Mouse (Mus musculus) midbrain, embryonic 14.5 days (tissue): ENCODE results near the gene Pygo2. TPM values are rescaled to one million over a fixed set of nuclear protein-coding genes. Genes with fewer than 3 reads are reported as not detected.
A peak's percentile ranks its signal among the peaks of the same experiment; 100 is the strongest.

Experiments
- ATAC-seq: fragments of 200-750 bp; cut with Nextera tagmentation; 2 replicates; pipeline ENCODE4 v1.8.0; 2017; ENCODE audit warnings: moderate number of reproducible peaks, moderate library complexity; ENCODE audit not compliant: low FRiP score, low TSS enrichment
- DNase-seq: peaks from one replicate; pipeline ENCODE4 v3.0.0-alpha.2; 2015
- H3K27ac ChIP-seq: fragments of 300-500 bp; sonication (generic); replicated peaks from 2 replicates; pipeline ENCODE4 v1.5.1; 2014; ENCODE audit warnings: mild to moderate bottlenecking, low read depth, low read length, moderate library complexity
- H3K27me3 ChIP-seq: fragments of 300-500 bp; sonication (generic); 2 replicates; pipeline ENCODE4 v1.6.1; 2014; ENCODE audit warnings: low read length, control low read depth, mixed read lengths; ENCODE audit not compliant: control insufficient read depth, insufficient read depth
- H3K36me3 ChIP-seq: fragments of 300-500 bp; sonication (generic); 2 replicates; pipeline ENCODE4 v1.6.1; 2014; ENCODE audit warnings: low read length, control low read depth; ENCODE audit not compliant: control insufficient read depth, insufficient read depth
- H3K4me1 ChIP-seq: fragments of 300-500 bp; sonication (generic); 2 replicates; pipeline ENCODE4 v1.6.1; 2014; ENCODE audit warnings: mild to moderate bottlenecking, antibody characterized with exemption, low read length, control low read depth; ENCODE audit not compliant: control insufficient read depth, insufficient read depth
- H3K4me2 ChIP-seq: fragments of 300-500 bp; sonication (generic); 2 replicates; pipeline ENCODE4 v1.6.1; 2014; ENCODE audit warnings: mild to moderate bottlenecking, low read length, moderate library complexity
- H3K4me3 ChIP-seq: fragments of 300-500 bp; sonication (generic); replicated peaks from 2 replicates; pipeline ENCODE4 v1.5.1; 2014; ENCODE audit warnings: low read depth, low read length
- H3K9ac ChIP-seq: fragments of 300-500 bp; sonication (generic); replicated peaks from 2 replicates; pipeline ENCODE4 v1.6.1; 2014; ENCODE audit warnings: mild to moderate bottlenecking, low read length, moderate library complexity
- H3K9me3 ChIP-seq: fragments of 300-500 bp; sonication (generic); 2 replicates; pipeline ENCODE4 v1.6.1; 2016; ENCODE audit warnings: low read length, control low read depth, mixed read lengths; ENCODE audit not compliant: control insufficient read depth
- WGBS: fragments of 180-500 bp; shearing (Covaris S2); extraction: QIAGEN DNeasy Blood & Tissue Kit; methylation state at CpG from one replicate; pipeline ENCODE4 v1.1.7; 2014; 5-methylcytosine and 5-hydroxymethylcytosine counted together
- polyA plus RNA-seq: library from polyadenylated mRNA; unstranded; fragments of >200 nt; fragmentation: Nextera tagmentation; extraction: Ambion mirVana; gene quantifications from 2 replicates; pipeline ENCODE4 v1.2.1, GENCODE M21; 2014

Gene Pygo2
- polyA plus RNA-seq, 1 experiment from 2014 or later, result 50.6 TPM

- peaks cover 7% of the 10 kb centered on the region for H3K36me3 ChIP-seq
- peaks cover 35% of the 10 kb centered on the region for H3K4me1 ChIP-seq
- no peak for ATAC-seq
- H3K4me3 ChIP-seq, result peak overlapping the region; percentile 37; the same call in 1 of the 2 replicates
- peaks cover 15% of the 10 kb centered on the region; the same call in 1 of the 2 replicates for H3K27me3 ChIP-seq
- no peak overlapping the region for H3K27ac ChIP-seq
- H3K9ac ChIP-seq, result no peak overlapping the region
- WGBS, result 0% methylated on average over 4 of the region's 4 CpGs
- no peaks in the 10 kb centered on the region for H3K9me3 ChIP-seq
- no peak for DNase-seq
- peak overlapping the region; percentile 100 for H3K4me2 ChIP-seq
Measured at GRCm38 (mm10) chr3:89396654-89397005, 33.4 kb upstream of the Pygo2 start.

GRCm38 (mm10) chr3:89401329-89401728 lies 28.7 kb upstream of the Pygo2 start:
- H3K27me3 ChIP-seq, result no peaks in the 10 kb centered on the region
- H3K4me2 ChIP-seq, result no peak overlapping the region
- WGBS, result 93% methylated on average over 7 of the region's 7 CpGs
- H3K36me3 ChIP-seq, result peaks cover 44% of the 10 kb centered on the region
- H3K9ac ChIP-seq, result no peak overlapping the region
- DNase-seq (no peak), ATAC-seq (no peak)
- no peaks in the 10 kb centered on the region for H3K9me3 ChIP-seq
- peaks cover under 1% of the 10 kb centered on the region for H3K4me1 ChIP-seq
- no peak overlapping the region for H3K4me3 ChIP-seq
- H3K27ac ChIP-seq, result no peak overlapping the region

DNA sequence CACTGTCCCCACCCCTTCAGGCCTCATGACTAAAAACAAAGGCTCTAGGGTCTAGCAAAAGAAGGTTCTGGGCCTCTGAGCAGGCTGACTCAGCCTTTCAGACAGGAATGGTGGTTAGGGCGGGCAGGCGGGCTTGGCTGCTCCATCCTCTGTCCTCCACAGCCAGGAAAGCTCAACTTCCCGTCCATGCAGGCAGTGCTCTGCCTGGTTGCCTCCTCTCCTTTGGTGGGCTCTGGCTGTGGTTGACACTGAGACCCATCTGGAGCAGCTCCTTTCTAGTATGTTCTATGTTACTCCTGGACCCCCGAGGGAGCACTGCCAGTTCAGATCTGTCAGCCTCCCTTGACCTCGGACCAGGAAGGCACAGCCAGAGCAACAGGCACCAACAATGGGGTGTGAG lies 27.3 kb upstream of the Pygo2 start, which contains the start of gene Lenep:
Gene Lenep (minus strand): TSS at position 101 of the 400 bp plus-strand sequence.
- H3K27me3 ChIP-seq, result no peaks in the 10 kb centered on the region
- DNase-seq (no peak), ATAC-seq (no peak)
- H3K4me1 ChIP-seq, result no peaks in the 10 kb centered on the region
- 71% methylated on average over 5 of the region's 5 CpGs for WGBS
- H3K9ac ChIP-seq, result no peak within 1 kb of the TSS
- H3K4me2 ChIP-seq, result no peak within 1 kb of the TSS
- H3K4me3 ChIP-seq, result no peak within 1 kb of the TSS
- H3K36me3 ChIP-seq, result peaks cover 47% of the 10 kb centered on the region
- no peak within 1 kb of the TSS for H3K27ac ChIP-seq
- H3K9me3 ChIP-seq, result no peaks in the 10 kb centered on the region

GRCm38 (mm10) chr3:89406887-89407286 lies 23.1 kb upstream of the Pygo2 start:
- Histone ChIP-seq H3K9me3 (no peaks in the 10 kb centered on the region), H3K36me3 (peaks cover 42% of the 10 kb centered on the region), H3K4me3 (no peak overlapping the region), H3K27ac (no peak overlapping the region), H3K27me3 (no peaks in the 10 kb centered on the region), H3K4me1 (peaks cover 7% of the 10 kb centered on the region), H3K4me2 (no peak overlapping the region), H3K9ac (no peak overlapping the region)
- ATAC-seq, result no peak
- DNase-seq, result no peak
- WGBS, result 96% methylated on average over 6 of the region's 6 CpGs

DNA sequence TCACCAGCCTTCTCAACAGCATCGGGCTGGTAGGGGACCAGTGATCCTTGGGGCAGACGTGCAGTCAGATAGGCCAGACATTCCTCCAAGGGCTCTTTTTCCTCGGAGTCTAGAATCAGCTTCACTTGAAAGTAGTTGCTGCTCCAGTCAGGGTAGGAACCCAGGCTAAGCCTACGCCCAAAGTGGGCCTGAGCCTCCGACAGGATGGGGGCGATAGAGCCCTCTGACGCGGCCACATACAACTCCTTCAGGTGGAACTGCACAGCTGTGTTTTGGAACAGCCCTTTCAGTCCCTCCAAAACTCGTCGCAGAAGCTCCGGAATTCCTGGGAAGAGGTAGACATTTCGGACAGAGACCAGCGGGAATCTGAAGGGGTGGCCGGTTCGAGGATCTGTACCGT lies 21.6 kb upstream of the Pygo2 start:
- no peak overlapping the region for H3K4me3 ChIP-seq
- H3K4me2 ChIP-seq, result no peak overlapping the region
- no peak overlapping the region for H3K27ac ChIP-seq
- peaks cover 27% of the 10 kb centered on the region for H3K36me3 ChIP-seq
- 63% methylated on average over 16 of the region's 16 CpGs for WGBS
- no peaks in the 10 kb centered on the region for H3K9me3 ChIP-seq
- peaks cover 7% of the 10 kb centered on the region for H3K4me1 ChIP-seq
- DNase-seq, result no peak
- no peak overlapping the region for H3K9ac ChIP-seq
- H3K27me3 ChIP-seq, result no peaks in the 10 kb centered on the region
- ATAC-seq, result no peak

GRCm38 (mm10) chr3:89409701-89410100 lies 20.3 kb upstream of the Pygo2 start:
- H3K36me3 ChIP-seq, result peaks cover 16% of the 10 kb centered on the region

GRCm38 (mm10) chr3:89410864-89411263 lies 19.1 kb upstream of the Pygo2 start:
- Histone ChIP-seq H3K9ac (peak overlapping the region; percentile 55), H3K27me3 (no peaks in the 10 kb centered on the region), H3K27ac (peak overlapping the region; percentile 68), H3K4me1 (peaks cover 7% of the 10 kb centered on the region), H3K9me3 (no peaks in the 10 kb centered on the region), H3K4me3 (peak overlapping the region; percentile 40), H3K4me2 (peak overlapping the region; percentile 83), H3K36me3 (peaks cover 11% of the 10 kb centered on the region)
- WGBS, result 82% methylated on average over 10 of the region's 10 CpGs
- ATAC-seq, result no peak
- no peak for DNase-seq

More at GRCm38 (mm10) chr3:89409701-89410100, 20.3 kb upstream of the Pygo2 start:
- ATAC-seq (no peak), DNase-seq (no peak)
- Histone ChIP-seq H3K4me3 (no peak overlapping the region), H3K27ac (no peak overlapping the region), H3K4me2 (no peak overlapping the region), H3K4me1 (peaks cover 7% of the 10 kb centered on the region), H3K27me3 (no peaks in the 10 kb centered on the region), H3K9ac (no peak overlapping the region), H3K9me3 (no peaks in the 10 kb centered on the region)
- 98% methylated on average over 3 of the region's 3 CpGs for WGBS

- Histone ChIP-seq H3K36me3 (peaks cover 14% of the 10 kb centered on the region), H3K27me3 (no peaks in the 10 kb centered on the region), H3K9ac (peak within 1 kb of the TSS; percentile 55), H3K4me1 (peaks cover 7% of the 10 kb centered on the region), H3K27ac (peak within 1 kb of the TSS; percentile 68), H3K4me2 (peak within 1 kb of the TSS; percentile 83), H3K4me3 (peak within 1 kb of the TSS; percentile 40), H3K9me3 (no peaks in the 10 kb centered on the region)
- peak; percentile 99 for DNase-seq
- WGBS, result 5% methylated on average over 28 of the region's 28 CpGs
- peak; percentile 99 for ATAC-seq
Measured at GRCm38 (mm10) chr3:89411490-89412393, 18.3 kb upstream of the Pygo2 start, which contains the start of gene Flad1. TSS of gene Flad1 (minus strand) at chr3:89411870.

GRCm38 (mm10) chr3:89416158-89416557 lies 13.9 kb upstream of the Pygo2 start:
- Histone ChIP-seq H3K4me1 (peaks cover 16% of the 10 kb centered on the region), H3K27ac (no peak overlapping the region), H3K4me3 (no peak overlapping the region), H3K9ac (no peak overlapping the region), H3K4me2 (0 out of 2 replicates have a peak overlapping the region, but pooled peaks have one; percentile 4), H3K36me3 (peaks cover 6% of the 10 kb centered on the region), H3K9me3 (no peaks in the 10 kb centered on the region), H3K27me3 (no peaks in the 10 kb centered on the region)
- DNase-seq, result no peak
- WGBS, result 93% methylated on average over 8 of the region's 8 CpGs
- ATAC-seq, result no peak
